ENCODE assay signal across 17 mouse cellular contexts in genomic region chr19:32224318-32225096, GRCm38 (mm10).
DNase-seq lines count a peak whose midpoint lies in the region; ATAC-seq and TF ChIP-seq lines count a peak whose summit lies in the region.
"Had no signal": no experiment of that assay in that cellular context is flagged by ENCODE, and none has a peak within 500 bp of the region (broad histone marks: within the 10 kb centered on the region; RNA-seq: fewer than 3 reads in every experiment).

No protein-coding gene starts in this region.

- no peak overlapping the region for H3K9ac ChIP-seq in heart, postnatal 0 days (replicated peaks; ENCODE audit: low read depth, low read length)
- H3K9ac ChIP-seq: hindbrain, embryonic 12.5 days had no signal

- no peak overlapping the region for H3K4me3 ChIP-seq in heart, postnatal 0 days (ENCODE audit: low read depth, low read length)
- H3K4me3 ChIP-seq: forebrain, embryonic 10.5 days; hindbrain, embryonic 12.5 days had no signal

- peak overlapping the region; percentile 57 for H3K27ac ChIP-seq in heart, postnatal 0 days (ENCODE audit: low read depth)
- H3K27ac ChIP-seq: forebrain, embryonic 10.5 days; hindbrain, embryonic 12.5 days had no signal

- ATAC-seq in heart, postnatal 0 days (ENCODE audit: insufficient read depth, low read depth): no peak
- peak; percentile 9 for ATAC-seq in granulocyte monocyte progenitor cell, adult 5-6 weeks (replicated peaks; ENCODE audit: poor library complexity, severe bottlenecking)
- peak; percentile 30 for ATAC-seq in megakaryocyte, adult 5-6 weeks (ENCODE audit: poor library complexity, severe bottlenecking)
- ATAC-seq: inflammation-experienced regulatory T-cells, adult 6 months had no signal

- H3K36me3 ChIP-seq in heart, postnatal 0 days (replicated peaks; ENCODE audit: control insufficient read depth, insufficient read depth, low read length): no peaks in the 10 kb centered on the region
- H3K36me3 ChIP-seq: hindbrain, embryonic 12.5 days had no signal

- WGBS in heart, postnatal 0 days: 82% methylated on average over 2 of the region's 2 CpGs

- TF ChIP-seq EP300 in heart, postnatal 0 days (IDR thresholded peaks at IDR 0.05; ENCODE audit: low read depth): no peak

- no peaks in the 10 kb centered on the region for H3K9me3 ChIP-seq in heart, postnatal 0 days (replicated peaks; ENCODE audit: control insufficient read depth, low read length)
- H3K9me3 ChIP-seq: forebrain, embryonic 10.5 days; hindbrain, embryonic 12.5 days had no signal

- DNase-seq in heart, postnatal 0 days (ENCODE audit: low spot score): no peak
- no peak for DNase-seq in heart, adult 18-20 months
- peak; percentile 63 for DNase-seq in 416B (ENCODE audit: low read depth)
- no peak for DNase-seq in thymus, postnatal 10 days (ENCODE audit: low spot score in 2 of 2)
- no peak for DNase-seq in yolk sac, embryonic 10.5 days (ENCODE audit: low spot score)
- no peak for DNase-seq in spleen, postnatal 10 days (ENCODE audit: low spot score in 2 of 2)
- DNase-seq: cerebellum, adult 9-10 months; gastrocnemius, postnatal 25 days; kidney, postnatal 25 days; lung, postnatal 14 days; right cerebral cortex, postnatal 4 days had no signal

- no peaks in the 10 kb centered on the region for H3K27me3 ChIP-seq in heart, postnatal 0 days (ENCODE audit: control insufficient read depth, insufficient read depth, low read length)
- H3K27me3 ChIP-seq: hindbrain, embryonic 12.5 days had no signal

- no peak for TF ChIP-seq CTCF in heart, postnatal 0 days (IDR thresholded peaks at IDR 0.05; ENCODE audit: low read depth)

- peaks cover 11% of the 10 kb centered on the region for H3K4me1 ChIP-seq in heart, postnatal 0 days (ENCODE audit: control insufficient read depth, insufficient read depth)
- H3K4me1 ChIP-seq: hindbrain, embryonic 12.5 days had no signal

- no peak overlapping the region for H3K4me2 ChIP-seq in heart, postnatal 0 days (ENCODE audit: low read depth, low read length)
- H3K4me2 ChIP-seq: hindbrain, embryonic 12.5 days; midbrain, embryonic 11.5 days had no signal
